Mouse (Mus musculus): ENCODE results near the gene Krt80. TPM values are rescaled to one million over a fixed set of nuclear protein-coding genes. Genes with fewer than 3 reads are reported as not detected.

The Krt80 gene
- polyA plus RNA-seq, 1 experiment from 2014 or later = 0.10 TPM

GRCm38 (mm10) chr15:101315378-101315777, 54.6 kb downstream of the Krt80 start:
- H3K9ac ChIP-seq = no peak overlapping the region
- H3K4me1 ChIP-seq (replicated peaks) = peaks cover 26% of the 10 kb centered on the region
- no peak for DNase-seq
- no peaks in the 10 kb centered on the region for H3K36me3 ChIP-seq
- H3K9me3 ChIP-seq (replicated peaks) = no peaks in the 10 kb centered on the region
- no peaks in the 10 kb centered on the region for H3K27me3 ChIP-seq
- WGBS (ENCODE audit: insufficient replicate concordance) = 69% methylated on average over 4 of the region's 4 CpGs
- ATAC-seq (ENCODE audit: low read depth) = no peak
- no peak overlapping the region for H3K27ac ChIP-seq
- no peak overlapping the region for H3K4me2 ChIP-seq
- no peak overlapping the region for H3K4me3 ChIP-seq (replicated peaks)

- H3K9ac ChIP-seq = no peak overlapping the region
Measured at GRCm38 (mm10) chr15:101312006-101312405, 58.0 kb downstream of the Krt80 start.

GRCm38 (mm10) chr15:101311087-101311770, 58.7 kb downstream of the Krt80 start:
- no peaks in the 10 kb centered on the region for H3K9me3 ChIP-seq (replicated peaks)
- no peak overlapping the region for H3K27ac ChIP-seq
- no peaks in the 10 kb centered on the region for H3K4me1 ChIP-seq (replicated peaks)
- no peak overlapping the region for H3K4me3 ChIP-seq (replicated peaks)
- ATAC-seq (ENCODE audit: low read depth) = no peak
- H3K9ac ChIP-seq = no peak overlapping the region
- H3K36me3 ChIP-seq = no peaks in the 10 kb centered on the region
- no peaks in the 10 kb centered on the region for H3K27me3 ChIP-seq
- 49% methylated on average over 14 of the region's 15 CpGs for WGBS (ENCODE audit: insufficient replicate concordance)
- no peak for DNase-seq
- no peak overlapping the region for H3K4me2 ChIP-seq

More at GRCm38 (mm10) chr15:101312006-101312405, 58.0 kb downstream of the Krt80 start:
- Histone ChIP-seq H3K9me3 (replicated peaks) (no peaks in the 10 kb centered on the region), H3K4me2 (no peak overlapping the region), H3K36me3 (no peaks in the 10 kb centered on the region), H3K27me3 (no peaks in the 10 kb centered on the region), H3K4me1 (replicated peaks) (peaks cover 5% of the 10 kb centered on the region; the same call in 1 of the 2 replicates), H3K4me3 (replicated peaks) (no peak overlapping the region), H3K27ac (no peak overlapping the region)
- ATAC-seq (ENCODE audit: low read depth) = no peak
- DNase-seq = no peak
- 56% methylated on average over 6 of the region's 6 CpGs for WGBS (ENCODE audit: insufficient replicate concordance)

GRCm38 (mm10) chr15:101309493-101309892, 60.5 kb downstream of the Krt80 start:
- Histone ChIP-seq H3K36me3 (no peaks in the 10 kb centered on the region), H3K9ac (no peak overlapping the region), H3K4me1 (replicated peaks) (no peaks in the 10 kb centered on the region), H3K27ac (no peak overlapping the region; the same call in 1 of the 2 replicates), H3K27me3 (no peaks in the 10 kb centered on the region), H3K4me3 (replicated peaks) (no peak overlapping the region), H3K4me2 (no peak overlapping the region), H3K9me3 (replicated peaks) (no peaks in the 10 kb centered on the region)
- ATAC-seq (ENCODE audit: low read depth) (no peak), DNase-seq (no peak)
- 40% methylated on average over 5 of the region's 5 CpGs for WGBS (ENCODE audit: insufficient replicate concordance)

GRCm38 (mm10) chr15:101308440-101309348, 61.3 kb downstream of the Krt80 start:
- WGBS (ENCODE audit: insufficient replicate concordance) = 62% methylated on average over 13 of the region's 13 CpGs
- no peak overlapping the region for H3K27ac ChIP-seq
- no peaks in the 10 kb centered on the region for H3K9me3 ChIP-seq (replicated peaks)
- H3K27me3 ChIP-seq = no peaks in the 10 kb centered on the region
- no peaks in the 10 kb centered on the region for H3K36me3 ChIP-seq
- no peaks in the 10 kb centered on the region for H3K4me1 ChIP-seq (replicated peaks)
- no peak overlapping the region for H3K4me3 ChIP-seq (replicated peaks)
- no peak for ATAC-seq (ENCODE audit: low read depth)
- no peak for DNase-seq
- no peak overlapping the region for H3K9ac ChIP-seq
- no peak overlapping the region for H3K4me2 ChIP-seq

- no peaks in the 10 kb centered on the region for H3K27me3 ChIP-seq
- no peak overlapping the region for H3K4me2 ChIP-seq
- DNase-seq (no peak), ATAC-seq (ENCODE audit: low read depth) (no peak)
- 64% methylated on average over 4 of the region's 4 CpGs for WGBS (ENCODE audit: insufficient replicate concordance)
- H3K9me3 ChIP-seq (replicated peaks) = no peaks in the 10 kb centered on the region
- H3K4me1 ChIP-seq (replicated peaks) = no peaks in the 10 kb centered on the region
- no peak overlapping the region for H3K9ac ChIP-seq
- H3K27ac ChIP-seq = no peak overlapping the region
- no peak overlapping the region for H3K4me3 ChIP-seq (replicated peaks)
- H3K36me3 ChIP-seq = no peaks in the 10 kb centered on the region
Measured at GRCm38 (mm10) chr15:101306459-101306858, 63.5 kb downstream of the Krt80 start.

- peaks cover 16% of the 10 kb centered on the region for H3K4me1 ChIP-seq (replicated peaks)
- no peak overlapping the region for H3K4me2 ChIP-seq
- no peaks in the 10 kb centered on the region for H3K9me3 ChIP-seq (replicated peaks)
- no peak overlapping the region for H3K4me3 ChIP-seq (replicated peaks)
- WGBS (ENCODE audit: insufficient replicate concordance) = 54% methylated on average over 4 of the region's 4 CpGs
- H3K9ac ChIP-seq = no peak overlapping the region
- ATAC-seq (ENCODE audit: low read depth) = no peak
- H3K27ac ChIP-seq = no peak overlapping the region
- no peak for DNase-seq
- H3K36me3 ChIP-seq = no peaks in the 10 kb centered on the region
- H3K27me3 ChIP-seq = no peaks in the 10 kb centered on the region
Measured at GRCm38 (mm10) chr15:101303830-101304229, 66.1 kb downstream of the Krt80 start.

- ATAC-seq (ENCODE audit: low read depth) = no peak
- H3K4me1 ChIP-seq (replicated peaks) = peaks cover 21% of the 10 kb centered on the region
- no peaks in the 10 kb centered on the region for H3K27me3 ChIP-seq
- no peaks in the 10 kb centered on the region for H3K9me3 ChIP-seq (replicated peaks)
- no peak for DNase-seq
- H3K4me2 ChIP-seq = no peak overlapping the region
- H3K9ac ChIP-seq = no peak overlapping the region
- no peaks in the 10 kb centered on the region for H3K36me3 ChIP-seq
- H3K27ac ChIP-seq = no peak overlapping the region
- no peak overlapping the region for H3K4me3 ChIP-seq (replicated peaks)
- WGBS (ENCODE audit: insufficient replicate concordance) = 70% methylated on average over 3 of the region's 3 CpGs
Measured at GRCm38 (mm10) chr15:101302201-101302600, 67.8 kb downstream of the Krt80 start.

GRCm38 (mm10) chr15:101300128-101300527, 69.8 kb downstream of the Krt80 start:
- ATAC-seq (ENCODE audit: low read depth) = 0 out of 2 replicates have a peak, but pooled peaks have one; percentile 41

GRCm38 (mm10) chr15:101299480-101299960, 70.4 kb downstream of the Krt80 start:
- Histone ChIP-seq H3K9me3 (replicated peaks) (no peaks in the 10 kb centered on the region), H3K36me3 (no peaks in the 10 kb centered on the region), H3K9ac (no peak overlapping the region), H3K4me3 (replicated peaks) (no peak overlapping the region), H3K27ac (no peak overlapping the region), H3K4me2 (no peak overlapping the region), H3K27me3 (no peaks in the 10 kb centered on the region), H3K4me1 (replicated peaks) (peaks cover 21% of the 10 kb centered on the region)
- ATAC-seq (ENCODE audit: low read depth) (no peak), DNase-seq (no peak)
- WGBS (ENCODE audit: insufficient replicate concordance) = 53% methylated on average over 14 of the region's 14 CpGs

More at GRCm38 (mm10) chr15:101300128-101300527, 69.8 kb downstream of the Krt80 start:
- peaks cover 21% of the 10 kb centered on the region for H3K4me1 ChIP-seq (replicated peaks)
- H3K4me2 ChIP-seq = no peak overlapping the region
- H3K9ac ChIP-seq = no peak overlapping the region
- H3K27ac ChIP-seq = no peak overlapping the region
- no peak for DNase-seq
- no peaks in the 10 kb centered on the region for H3K36me3 ChIP-seq
- 16% methylated on average over 6 of the region's 6 CpGs for WGBS (ENCODE audit: insufficient replicate concordance)
- no peaks in the 10 kb centered on the region for H3K9me3 ChIP-seq (replicated peaks)
- no peaks in the 10 kb centered on the region for H3K27me3 ChIP-seq
- H3K4me3 ChIP-seq (replicated peaks) = no peak overlapping the region

GRCm38 (mm10) chr15:101298550-101298949, 71.4 kb downstream of the Krt80 start:
- 30% methylated on average over 7 of the region's 7 CpGs for WGBS (ENCODE audit: insufficient replicate concordance)
- H3K4me2 ChIP-seq = no peak overlapping the region

More at GRCm38 (mm10) chr15:101298550-101298949, 71.4 kb downstream of the Krt80 start:
- Histone ChIP-seq H3K27me3 (no peaks in the 10 kb centered on the region), H3K9me3 (replicated peaks) (no peaks in the 10 kb centered on the region), H3K36me3 (no peaks in the 10 kb centered on the region), H3K4me1 (replicated peaks) (peaks cover 21% of the 10 kb centered on the region), H3K4me3 (replicated peaks) (no peak overlapping the region), H3K27ac (no peak overlapping the region), H3K9ac (no peak overlapping the region)
- DNase-seq (no peak), ATAC-seq (ENCODE audit: low read depth) (no peak)
